Mouse (Mus musculus) forebrain, embryonic 11.5 days (tissue): Measurements from ENCODE around the gene Fbxo31. TPM values are rescaled to one million over a fixed set of nuclear protein-coding genes. Genes with fewer than 3 reads are reported as not detected.
A peak's percentile ranks its signal among the peaks of the same experiment; 100 is the strongest.

ENCODE experiments used
- ATAC-seq: fragments of 200-750 bp; cut with Nextera tagmentation; replicated peaks from 2 replicates; pipeline ENCODE4 v1.8.0; 2017; ENCODE audit warnings: moderate TSS enrichment; ENCODE audit not compliant: low FRiP score
- DNase-seq: peaks from one replicate; pipeline ENCODE4 v3.0.0-alpha.2; 2017; ENCODE audit warnings: low spot score
- H3K27ac ChIP-seq: fragments of 300-500 bp; sonication (generic); 2 replicates; pipeline ENCODE4 v1.5.1; 2014; ENCODE audit warnings: low read depth, low read length
- H3K27me3 ChIP-seq: fragments of 300-500 bp; sonication (generic); 2 replicates; pipeline ENCODE4 v1.6.1; 2014; ENCODE audit warnings: mild to moderate bottlenecking, low read length, mixed read lengths; ENCODE audit not compliant: control insufficient read depth, insufficient read depth
- H3K36me3 ChIP-seq: fragments of 300-500 bp; sonication (generic); 2 replicates; pipeline ENCODE4 v1.6.1; 2014; ENCODE audit warnings: mild to moderate bottlenecking, low read length, moderate library complexity, mixed read lengths; ENCODE audit not compliant: control insufficient read depth, insufficient read depth
- H3K4me1 ChIP-seq: fragments of 300-500 bp; sonication (generic); replicated peaks from 2 replicates; pipeline ENCODE4 v1.6.1; 2014; ENCODE audit warnings: low read length, mixed read lengths; ENCODE audit not compliant: control insufficient read depth, insufficient read depth
- H3K4me2 ChIP-seq: fragments of 300-500 bp; sonication (generic); 2 replicates; pipeline ENCODE4 v1.6.1; 2014; ENCODE audit warnings: low read depth, mild to moderate bottlenecking, low read length, moderate library complexity, mixed read lengths; ENCODE audit not compliant: severe bottlenecking
- H3K4me3 ChIP-seq: fragments of 300-500 bp; sonication (generic); 2 replicates; pipeline ENCODE4 v1.5.1; 2014; ENCODE audit warnings: low read depth, low read length
- H3K9ac ChIP-seq: fragments of 300-500 bp; sonication (generic); 2 replicates; pipeline ENCODE4 v1.6.1; 2014; ENCODE audit warnings: low read length
- H3K9me3 ChIP-seq: fragments of 300-500 bp; sonication (generic); 2 replicates; pipeline ENCODE4 v1.6.1; 2016; ENCODE audit warnings: low read length, mixed read lengths; ENCODE audit not compliant: control insufficient read depth
- WGBS: fragments of 180-500 bp; shearing (Covaris S2); extraction: QIAGEN DNeasy Blood & Tissue Kit; methylation state at CpG from one replicate; pipeline ENCODE4 v1.1.7; 2014; 5-methylcytosine and 5-hydroxymethylcytosine counted together
- polyA plus RNA-seq: library from polyadenylated mRNA; unstranded; fragments of >200 nt; fragmentation: Nextera tagmentation; extraction: Ambion mirVana; gene quantifications from 2 replicates; pipeline ENCODE4 v1.2.1, GENCODE M21; 2014

Fbxo31 gene
- 17.2 and 19.6 TPM in 2 replicates for polyA plus RNA-seq

DNA sequence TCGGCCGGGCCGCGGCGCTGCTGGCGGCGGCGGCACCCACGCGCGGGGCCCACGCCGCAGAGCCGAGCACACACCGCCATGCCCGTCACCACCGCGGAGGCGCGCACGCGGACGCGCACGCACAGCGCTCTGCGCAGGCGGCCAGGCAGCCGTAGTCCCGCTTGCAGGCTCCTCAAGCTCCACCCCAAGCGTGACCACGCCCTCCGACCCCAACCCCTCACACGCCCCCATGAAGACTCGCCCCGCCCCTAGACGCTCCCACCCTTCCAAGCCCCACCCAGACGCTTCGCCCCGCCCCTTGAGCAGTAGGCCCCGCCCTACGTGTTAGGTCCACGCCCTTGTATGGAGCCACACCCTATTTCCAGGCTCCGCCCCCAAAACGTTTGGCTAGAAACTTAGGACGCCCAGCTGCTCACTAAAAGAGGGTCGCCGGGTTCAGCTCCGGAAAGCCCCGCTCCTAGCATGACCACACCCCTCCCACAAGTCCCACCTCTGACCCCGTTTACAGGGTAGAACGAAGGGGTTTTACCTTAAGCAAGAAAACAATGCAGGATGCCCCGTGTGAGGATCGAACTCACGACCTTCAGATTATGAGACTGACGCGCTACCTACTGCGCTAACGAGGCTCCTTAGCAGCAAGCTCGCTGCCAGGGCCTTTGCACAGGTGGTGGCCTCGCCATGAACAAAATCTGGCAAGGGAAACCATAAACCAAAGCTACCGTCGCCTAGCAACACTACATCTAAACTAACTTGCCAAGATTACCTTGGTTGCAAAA is at the start of gene Fbxo31:
Gene Fbxo31 (minus strand): TSS at position 131 of the 776 bp plus-strand sequence.
- under 1% methylated on average over 63 of the region's 63 CpGs for WGBS
- H3K4me2 ChIP-seq: peak within 1 kb of the TSS; percentile 80
- peak within 1 kb of the TSS; percentile 84 for H3K9ac ChIP-seq
- H3K9me3 ChIP-seq: no peaks in the 10 kb centered on the region
- H3K4me3 ChIP-seq: peak within 1 kb of the TSS; percentile 87
- DNase-seq (peak; percentile 99), ATAC-seq (peak; percentile 92)
- H3K4me1 ChIP-seq: peaks cover 10% of the 10 kb centered on the region
- H3K27me3 ChIP-seq: no peaks in the 10 kb centered on the region
- 0 out of 2 replicates have a peak within 1 kb of the TSS, but pooled peaks have one; percentile 31 for H3K27ac ChIP-seq
- H3K36me3 ChIP-seq: no peaks in the 10 kb centered on the region

DNA sequence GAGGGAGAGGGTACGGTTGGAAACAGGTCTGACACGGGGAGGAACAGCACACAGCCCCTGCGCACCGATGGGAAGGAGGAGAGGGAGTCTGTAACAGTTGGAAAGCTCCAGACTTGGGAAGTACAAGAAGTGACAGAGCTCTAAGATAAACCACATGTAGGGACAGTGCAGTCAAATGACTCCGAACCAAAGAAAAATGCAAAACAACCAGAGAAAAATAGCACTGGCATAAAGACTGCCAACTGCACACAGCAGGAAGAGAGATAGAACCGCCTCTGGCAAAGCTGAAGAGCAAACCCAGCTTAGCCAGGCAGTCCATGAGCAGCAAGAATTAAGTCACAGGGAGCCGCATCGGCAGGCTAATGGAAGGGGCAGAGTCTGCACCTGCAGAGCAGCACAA is 44.4 kb upstream of the Fbxo31 start:
- no peaks in the 10 kb centered on the region; the same call in 1 of the 2 replicates for H3K36me3 ChIP-seq
- DNase-seq: no peak
- no peak overlapping the region for H3K4me2 ChIP-seq
- H3K27me3 ChIP-seq: no peaks in the 10 kb centered on the region
- H3K4me3 ChIP-seq: no peak overlapping the region
- no peak overlapping the region for H3K9ac ChIP-seq
- no peak overlapping the region for H3K27ac ChIP-seq
- H3K9me3 ChIP-seq: no peaks in the 10 kb centered on the region
- no peak for ATAC-seq
- 91% methylated on average over 8 of the region's 8 CpGs for WGBS
- H3K4me1 ChIP-seq: 0 out of 2 replicates have a peak, but pooled peaks cover 2% of the 10 kb centered on the region

DNA sequence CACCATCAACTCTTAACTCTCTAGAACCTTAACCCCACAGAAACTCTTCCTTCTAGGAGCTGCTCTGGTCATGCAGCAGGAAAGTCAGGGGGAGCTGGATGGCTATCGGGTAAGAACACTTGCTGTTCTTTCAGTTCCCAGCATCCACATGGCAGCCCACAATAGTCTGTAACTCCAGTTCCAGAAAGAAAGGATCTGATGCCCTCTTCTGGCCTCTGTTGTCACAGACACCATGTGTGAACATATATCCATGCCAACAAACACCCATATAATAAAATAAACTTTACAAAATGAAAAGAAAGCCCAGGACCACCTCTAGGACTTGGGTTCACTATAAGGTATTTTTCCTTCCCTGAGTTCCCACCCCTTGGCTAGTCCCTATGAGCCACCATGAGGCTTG is 43.3 kb upstream of the Fbxo31 start:
- no peaks in the 10 kb centered on the region for H3K27me3 ChIP-seq
- no peak overlapping the region for H3K27ac ChIP-seq
- no peaks in the 10 kb centered on the region; the same call in 1 of the 2 replicates for H3K36me3 ChIP-seq
- no peaks in the 10 kb centered on the region for H3K9me3 ChIP-seq
- no peak overlapping the region for H3K4me2 ChIP-seq
- DNase-seq (no peak), ATAC-seq (no peak)
- no peak overlapping the region for H3K4me3 ChIP-seq
- H3K9ac ChIP-seq: no peak overlapping the region
- H3K4me1 ChIP-seq: 0 out of 2 replicates have a peak, but pooled peaks cover 2% of the 10 kb centered on the region
- 79% methylated on average over 1 of the region's 1 CpGs for WGBS

DNA sequence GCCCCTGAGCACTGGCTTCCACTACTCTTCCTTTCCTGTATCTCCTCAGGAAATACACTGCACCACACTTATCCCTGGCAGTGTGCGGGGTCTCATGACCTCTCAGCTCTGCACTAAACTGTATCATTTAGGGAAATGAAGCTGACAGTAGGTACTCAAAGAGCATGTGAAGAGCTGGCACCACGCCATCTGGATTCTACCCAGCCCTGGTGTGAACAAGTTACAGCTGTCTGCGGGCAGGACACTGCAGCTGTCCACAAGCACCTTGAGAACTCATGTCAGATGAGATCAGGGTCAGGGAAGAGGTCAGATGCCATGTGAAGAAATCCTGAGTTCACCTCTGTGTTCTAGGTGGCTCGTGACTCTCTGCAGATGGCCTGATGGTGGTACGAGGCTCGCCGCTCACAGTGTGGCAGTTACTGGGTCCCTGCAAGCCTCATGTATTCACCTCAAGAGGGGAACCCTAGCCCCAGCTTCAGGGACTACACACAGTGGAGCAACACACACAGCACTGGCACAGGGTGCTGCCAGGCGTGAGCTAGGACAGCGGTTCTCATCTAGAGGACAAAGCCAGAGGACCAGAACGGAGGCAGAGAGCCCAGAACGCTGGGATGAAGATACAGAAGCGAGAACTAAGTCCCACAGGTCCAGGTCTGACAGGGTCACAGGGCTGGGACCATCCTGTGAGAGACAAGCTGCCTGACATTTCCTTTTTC is 42.4 kb upstream of the Fbxo31 start:
- no peak overlapping the region for H3K27ac ChIP-seq
- no peak for DNase-seq
- 91% methylated on average over 12 of the region's 12 CpGs for WGBS

DNA sequence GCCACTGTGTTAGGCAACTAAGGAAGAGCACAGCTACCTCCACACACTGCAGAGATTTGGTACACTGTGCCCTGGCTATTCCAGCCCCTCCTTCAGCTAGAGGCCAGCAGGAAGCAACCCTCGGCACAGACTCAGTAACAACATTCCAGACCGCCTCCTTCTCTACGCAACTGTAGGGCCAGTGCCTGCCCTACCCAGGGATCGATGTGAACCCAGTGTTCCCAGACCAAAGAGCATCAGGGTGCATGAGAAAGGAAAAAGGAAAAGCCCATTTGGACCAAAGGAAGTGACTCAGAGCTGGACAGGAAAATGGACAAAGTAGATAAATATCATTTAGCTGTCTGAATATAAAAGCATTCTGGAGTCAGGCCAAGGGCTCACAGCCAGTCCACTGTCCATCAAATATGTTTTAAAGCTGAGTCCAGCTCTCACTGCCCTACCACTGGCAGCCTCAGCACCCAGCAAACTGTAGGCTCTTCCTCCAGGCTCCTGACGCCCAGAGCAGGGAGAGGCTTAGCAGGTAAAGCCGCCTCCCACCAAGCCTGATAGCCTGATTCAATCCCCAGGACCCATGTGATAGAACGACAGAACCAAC is 40.9 kb upstream of the Fbxo31 start:
- Histone ChIP-seq H3K4me2 (no peak overlapping the region), H3K4me1 (no peaks in the 10 kb centered on the region), H3K9me3 (no peaks in the 10 kb centered on the region), H3K36me3 (no peaks in the 10 kb centered on the region; the same call in 1 of the 2 replicates), H3K4me3 (no peak overlapping the region), H3K27me3 (no peaks in the 10 kb centered on the region), H3K27ac (no peak overlapping the region), H3K9ac (no peak overlapping the region)
- DNase-seq (no peak), ATAC-seq (no peak)
- 76% methylated on average over 7 of the region's 7 CpGs for WGBS

More for the DNA sequence above, 42.4 kb upstream of the Fbxo31 start:
- Histone ChIP-seq H3K4me1 (0 out of 2 replicates have a peak, but pooled peaks cover 2% of the 10 kb centered on the region), H3K9me3 (no peaks in the 10 kb centered on the region), H3K9ac (no peak overlapping the region), H3K36me3 (no peaks in the 10 kb centered on the region; the same call in 1 of the 2 replicates), H3K4me3 (no peak overlapping the region), H3K4me2 (no peak overlapping the region), H3K27me3 (no peaks in the 10 kb centered on the region)
- ATAC-seq: no peak

DNA sequence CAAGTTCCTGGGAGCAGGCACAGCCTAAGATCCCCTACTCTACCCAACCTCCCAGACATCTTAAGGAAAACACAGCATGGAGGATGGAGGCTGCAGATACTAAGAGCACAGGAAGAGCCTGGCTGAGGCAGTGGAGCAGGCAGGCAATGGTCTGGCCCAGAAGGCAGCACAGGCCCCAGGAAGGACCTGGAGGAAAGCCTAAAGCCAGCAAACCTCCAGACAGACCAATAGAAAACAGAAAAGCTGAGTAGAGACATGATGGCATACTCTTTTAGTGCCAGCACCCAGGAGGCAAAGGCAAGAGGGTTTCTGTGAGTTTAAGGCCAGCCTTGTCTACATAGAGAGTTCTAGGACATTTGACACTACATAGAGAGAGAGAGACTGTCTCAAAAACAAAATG is 34.8 kb upstream of the Fbxo31 start:
- DNase-seq: no peak
- Histone ChIP-seq H3K4me1 (no peaks in the 10 kb centered on the region), H3K27ac (no peak overlapping the region), H3K27me3 (no peaks in the 10 kb centered on the region), H3K9me3 (no peaks in the 10 kb centered on the region), H3K36me3 (peaks cover 3% of the 10 kb centered on the region; the same call in 1 of the 2 replicates), H3K4me2 (no peak overlapping the region), H3K4me3 (no peak overlapping the region), H3K9ac (no peak overlapping the region)
- no peak for ATAC-seq

DNA sequence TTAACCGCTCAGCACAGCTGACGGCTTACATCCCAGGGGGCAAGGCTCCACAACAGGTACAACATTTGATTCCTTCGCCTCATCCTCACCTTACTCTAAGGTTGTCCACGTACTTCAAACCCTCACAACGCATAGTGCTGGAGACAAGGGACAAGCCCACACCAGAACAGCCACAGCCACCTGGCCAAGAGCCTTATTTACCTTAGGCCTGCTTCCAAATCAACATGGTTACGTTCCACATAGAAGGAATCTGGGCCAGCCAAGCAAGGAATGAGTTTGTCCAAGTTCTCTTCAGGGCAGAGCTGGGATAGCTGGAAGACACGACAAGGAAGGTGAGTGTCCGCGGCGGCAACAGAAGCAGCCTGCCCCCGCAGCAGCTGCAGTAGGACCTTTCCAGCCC is 31.3 kb upstream of the Fbxo31 start:
- no peak for ATAC-seq
- H3K27ac ChIP-seq: no peak overlapping the region
- no peak overlapping the region for H3K9ac ChIP-seq
- no peaks in the 10 kb centered on the region for H3K9me3 ChIP-seq
- H3K4me2 ChIP-seq: no peak overlapping the region
- no peak overlapping the region for H3K4me3 ChIP-seq
- WGBS: 94% methylated on average over 11 of the region's 11 CpGs
- peaks cover 6% of the 10 kb centered on the region; the same call in 1 of the 2 replicates for H3K36me3 ChIP-seq
- no peaks in the 10 kb centered on the region for H3K4me1 ChIP-seq
- DNase-seq: no peak
- H3K27me3 ChIP-seq: no peaks in the 10 kb centered on the region

DNA sequence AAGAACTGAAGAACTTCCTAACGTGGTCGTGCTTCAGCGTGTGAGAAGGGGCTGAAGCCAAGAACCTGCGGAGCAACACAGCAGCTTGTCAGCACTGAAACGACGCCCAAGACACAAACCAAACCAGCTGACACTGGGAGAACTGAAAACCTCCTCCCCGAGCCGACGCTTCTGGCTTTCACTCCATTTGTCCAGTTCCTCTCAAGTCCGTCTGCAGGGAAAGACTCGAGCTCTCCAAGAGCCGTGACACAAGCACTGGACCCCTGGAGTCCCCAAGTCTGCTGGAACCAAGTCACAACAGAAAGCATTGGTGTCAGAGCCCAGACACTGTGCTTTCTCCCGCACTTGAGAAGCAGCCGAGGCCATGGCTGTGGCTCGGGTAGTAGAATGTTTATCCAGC is 30.6 kb upstream of the Fbxo31 start:
- no peak overlapping the region for H3K4me2 ChIP-seq
- no peak overlapping the region for H3K9ac ChIP-seq
- WGBS: 90% methylated on average over 15 of the region's 15 CpGs
- ATAC-seq (no peak), DNase-seq (no peak)
- H3K4me1 ChIP-seq: no peaks in the 10 kb centered on the region
- no peaks in the 10 kb centered on the region for H3K9me3 ChIP-seq
- no peaks in the 10 kb centered on the region for H3K27me3 ChIP-seq
- H3K4me3 ChIP-seq: no peak overlapping the region
- no peak overlapping the region for H3K27ac ChIP-seq
- peaks cover 11% of the 10 kb centered on the region; the same call in 1 of the 2 replicates for H3K36me3 ChIP-seq
